Mouse (Mus musculus) leukemia stem cell, adult 10-12 weeks (primary cell): ENCODE data around the gene Mfsd11. TPM values are rescaled to one million over a fixed set of nuclear protein-coding genes. Genes with fewer than 3 reads are reported as not detected.

Source experiments
- polyA plus RNA-seq: library from polyadenylated mRNA; stranded (reverse); fragments of >175 nt; gene quantifications from 2 replicates; pipeline ENCODE4 v1.2.3, GENCODE M21; 2012; ENCODE audit warnings: low replicate concordance

The Mfsd11 gene
- polyA plus RNA-seq, result 11.9 and 13.4 TPM in 2 replicates

DNA sequence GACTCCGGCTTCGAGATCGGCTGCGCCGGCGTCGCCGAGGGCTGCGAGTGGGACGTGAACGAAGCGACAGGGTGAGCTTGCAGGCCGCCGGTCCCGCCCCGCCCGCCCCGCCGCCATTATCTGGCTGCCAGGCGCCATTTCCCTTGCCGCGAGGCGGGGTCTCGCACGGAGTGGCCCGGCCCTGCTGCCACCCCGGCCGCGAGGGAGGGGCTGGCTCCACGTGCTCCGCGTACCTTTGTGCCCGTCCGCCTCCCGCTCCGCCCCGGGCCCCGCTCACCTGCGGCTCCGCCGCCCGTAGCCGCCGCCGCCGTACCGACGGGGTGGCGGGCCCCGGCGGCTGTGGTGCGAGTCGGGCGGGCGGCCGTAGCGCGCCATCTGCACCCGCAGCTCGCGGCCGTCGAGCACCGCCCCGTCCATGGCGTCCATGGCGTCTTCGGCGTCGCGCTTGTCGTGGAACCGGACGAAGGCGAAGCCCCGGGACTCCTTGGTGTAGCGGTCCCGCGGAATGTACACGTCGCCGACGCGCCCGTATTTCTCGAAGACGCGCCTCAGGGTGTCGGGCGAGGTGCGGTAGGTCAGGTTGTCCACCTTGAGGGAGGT is at the start of gene Mfsd11:
Gene Mfsd11, plus strand, starts transcription at position 150 of the 600 bp plus-strand sequence.

DNA sequence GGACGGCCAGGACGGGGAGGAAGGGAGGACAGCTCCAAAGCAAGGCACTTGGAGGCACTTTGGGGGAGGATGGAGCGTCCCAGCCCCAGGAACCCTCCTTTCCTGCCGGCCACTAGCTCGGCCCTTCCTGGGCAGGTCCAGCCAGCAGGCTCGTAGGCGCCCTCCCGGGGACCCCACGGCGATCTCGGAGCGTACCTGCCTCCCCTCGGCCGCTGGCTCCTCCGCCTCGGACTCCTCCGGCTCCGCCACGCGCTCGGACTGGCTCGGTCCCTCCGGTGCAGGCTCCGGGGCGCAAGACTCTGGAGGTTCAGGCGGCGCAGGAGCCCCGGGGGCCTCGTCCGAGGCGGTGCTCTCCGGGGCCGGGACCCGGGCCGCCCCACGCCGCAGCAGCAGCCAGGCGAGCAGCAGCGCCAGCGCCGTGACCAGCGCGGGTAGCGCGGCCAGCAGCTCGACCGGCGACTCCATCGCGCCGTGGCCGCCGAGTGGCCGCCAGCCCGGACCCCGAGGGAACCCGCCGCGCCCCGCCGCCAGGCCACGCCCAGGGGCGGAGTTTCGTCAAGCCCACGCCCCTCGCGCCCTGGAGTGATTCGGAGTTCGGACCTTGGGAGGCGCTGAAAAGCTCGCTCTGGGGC is 24.6 kb upstream of the Mfsd11 start, which contains the start of gene Mxra7:
Gene Mxra7, minus strand, starts transcription at position 513 of the 632 bp plus-strand sequence.

GRCm38 (mm10) chr11:116843261-116844233 is 8.7 kb upstream of the Mfsd11 start, which contains the start of the genes Mettl23 and Jmjd6:
Gene Mettl23 (plus strand): TSS chr11:116843278.
Gene Jmjd6 (minus strand): TSS chr11:116843449.

GRCm38 (mm10) chr11:116852891-116853511 is 761 bp downstream of the Mfsd11 start, which contains the start of gene Srsf2:
Gene Srsf2 (minus strand): TSS chr11:116853094.

DNA sequence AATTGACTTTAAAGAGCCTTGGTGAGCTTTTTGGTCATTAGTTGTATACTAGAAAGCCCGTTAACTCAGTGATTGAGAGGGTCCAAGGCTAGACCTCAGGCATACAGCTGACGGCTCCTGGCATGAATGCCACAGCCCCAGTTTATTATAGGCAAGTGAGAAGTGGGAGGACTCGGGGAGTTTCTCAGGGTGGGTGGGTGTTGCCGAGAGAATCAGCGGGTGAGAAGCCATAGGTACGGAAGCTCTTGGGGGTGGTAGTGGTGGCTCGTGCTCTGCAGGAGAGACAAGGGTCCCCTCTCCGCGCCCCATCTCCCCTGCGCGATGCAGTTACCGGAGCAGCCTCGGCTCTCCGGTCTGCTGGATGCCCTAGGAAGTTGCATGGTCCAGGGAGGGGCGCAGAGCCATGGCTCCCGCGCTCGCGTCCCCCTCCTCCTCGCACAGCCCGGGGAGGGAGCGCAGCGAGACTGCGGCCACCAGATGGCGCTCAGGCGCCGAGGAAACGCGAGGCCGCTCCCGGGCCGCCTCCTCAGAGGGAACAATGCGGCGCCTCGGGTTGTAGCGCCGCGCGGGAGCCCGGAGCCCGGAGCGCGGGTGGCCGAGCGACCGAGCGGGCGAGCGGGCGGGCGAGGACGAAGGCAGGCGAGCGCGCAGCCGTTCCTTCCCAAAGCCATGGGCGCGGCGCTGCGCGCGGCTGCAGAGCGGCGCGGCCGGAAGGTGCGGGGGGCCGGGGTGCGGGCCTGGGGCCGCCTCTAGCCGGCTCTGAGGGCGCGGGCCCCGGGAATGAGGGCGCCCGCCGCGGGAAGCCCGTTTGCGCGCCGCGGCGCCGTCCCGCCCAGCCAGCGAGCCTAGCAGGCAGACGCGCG is 66.3 kb downstream of the Mfsd11 start, which contains the start of gene Mgat5b:
Gene Mgat5b, plus strand, starts transcription at position 541 of the 863 bp plus-strand sequence.

Other genes with a start within 250 kb of the Mfsd11 start
- 62.6 and 75.2 TPM in 2 replicates for gene Rhbdf2, start 225.4 kb upstream of the Mfsd11 start, polyA plus RNA-seq
- not detected in 2 replicates for gene Prcd, start 198.9 kb upstream of the Mfsd11 start, polyA plus RNA-seq
- 0.69 and 0.93 TPM in 2 replicates for gene Cygb, start 198.1 kb upstream of the Mfsd11 start, polyA plus RNA-seq
- not detected in 2 replicates for gene St6galnac1, start 76.9 kb upstream of the Mfsd11 start, polyA plus RNA-seq
- gene Mxra7, start 24.4 kb upstream of the Mfsd11 start, polyA plus RNA-seq, result 1.1 and 1.2 TPM in 2 replicates
- gene Mettl23, start 9.2 kb upstream of the Mfsd11 start, polyA plus RNA-seq, result 76.3 and 81.2 TPM in 2 replicates
- 26.1 and 44.1 TPM in 2 replicates for gene Jmjd6, start 9.0 kb upstream of the Mfsd11 start, polyA plus RNA-seq
- gene Srsf2, start 654 bp downstream of the Mfsd11 start, polyA plus RNA-seq, result 1,615 and 1,893 TPM in 2 replicates
- gene Mgat5b, start 66.4 kb downstream of the Mfsd11 start, polyA plus RNA-seq, result not detected in 2 replicates